Mouse (Mus musculus): ENCODE results near the gene Ptprd.

The Ptprd gene

DNA sequence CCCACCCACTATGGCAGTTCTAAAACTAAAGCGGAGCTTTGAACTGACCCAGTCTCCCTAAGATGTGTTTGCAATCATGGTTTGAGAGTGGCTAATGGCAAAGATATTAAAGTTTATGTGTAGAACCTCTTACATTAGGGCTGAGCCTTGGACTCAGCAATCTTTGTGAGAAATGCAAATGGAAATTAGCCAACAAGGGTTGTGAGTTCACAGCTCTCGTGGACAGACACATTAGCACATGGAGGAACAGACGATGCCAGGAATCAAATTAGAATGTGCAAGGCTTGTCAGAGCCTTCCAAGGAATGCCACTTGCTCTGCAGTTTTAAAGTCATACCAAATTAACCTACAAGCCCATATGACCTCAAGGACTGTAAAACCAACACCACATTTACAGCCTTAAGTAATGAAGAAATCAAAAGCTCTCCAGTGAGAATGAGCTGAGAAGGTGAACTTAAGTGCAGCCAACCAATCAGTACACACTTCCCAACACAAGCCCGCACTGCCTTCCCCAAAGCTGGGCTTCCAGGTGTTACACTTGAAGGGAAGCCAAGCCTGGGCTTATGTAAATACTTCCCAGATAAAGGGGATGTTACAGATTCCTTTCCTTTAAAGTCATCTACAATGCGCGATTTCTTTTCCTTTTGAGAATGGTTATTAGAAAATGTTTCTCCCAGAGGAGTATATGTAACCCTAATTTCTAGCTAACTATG, 2258.3 kb downstream of the Ptprd start:
- no peak for DNase-seq (ENCODE audit: low read depth, low spot score)

DNA sequence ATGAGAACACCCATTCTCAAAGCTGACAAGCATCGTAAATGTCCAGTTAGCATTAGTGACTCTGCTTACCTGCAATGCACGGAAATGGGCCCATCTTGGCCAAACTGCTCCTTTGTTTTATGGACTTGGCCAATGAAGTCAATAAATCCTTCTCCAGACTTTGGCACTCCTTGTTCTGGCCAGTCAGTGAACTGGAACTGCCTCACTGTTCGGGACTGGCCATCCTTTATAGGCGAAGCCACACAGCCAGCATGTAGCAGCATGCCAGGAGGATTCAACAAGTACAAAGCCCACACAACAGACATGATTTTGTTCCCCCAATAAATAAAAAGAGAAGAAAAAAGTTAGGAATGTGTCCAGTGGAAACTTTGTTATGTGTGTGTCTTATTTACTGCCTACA, 2261.2 kb downstream of the Ptprd start:
- no peak for DNase-seq (ENCODE audit: low read depth, low spot score)

GRCm38 (mm10) chr4:75894871-75895270, 2316.9 kb downstream of the Ptprd start:
- DNase-seq (ENCODE audit: low read depth, low spot score), result no peak

Data from mesoderm, embryonic 11.5 days (tissue).